Mouse (Mus musculus) MEL (cell line): Measurements from ENCODE around the gene Rnf157.

Experiments used
- CHD1 ChIP-seq: IDR thresholded peaks from 2 replicates; pipeline ENCODE4 v1.6.1; 2012; ENCODE audit warnings: low read depth, mild to moderate bottlenecking, inconsistent platforms, low read length, improper control_type of control experiment
- CTCF ChIP-seq, 3 experiments: IDR thresholded peaks in 2 of 3; conservative IDR thresholded peaks in 1 of 3; 2 replicates each; pipeline ENCODE4 v1.5.1; 2011 to 2012; ENCODE audit warnings: low read length in 3 of 3, low read depth in 2 of 3, mild to moderate bottlenecking in 2 of 3, improper control_type of control experiment in 1 of 3, inconsistent platforms in 1 of 3, mixed read lengths in 1 of 3, moderate library complexity in 1 of 3; ENCODE audit not compliant: control insufficient read depth in 1 of 3, insufficient read depth in 1 of 3, poor library complexity in 1 of 3, severe bottlenecking in 1 of 3
- EP300 ChIP-seq, 2 experiments: IDR thresholded peaks; 2 replicates each; pipeline ENCODE4 v1.6.1; 2011; ENCODE audit warnings: improper control_type of control experiment in 2 of 2, low read length in 2 of 2, low read depth in 1 of 2, mild to moderate bottlenecking in 1 of 2
- KAT2A ChIP-seq: conservative IDR thresholded peaks from 2 replicates; pipeline ENCODE4 v1.6.1; 2012; ENCODE audit warnings: low read depth, low read length, improper control_type of control experiment, inconsistent platforms
- MXI1 ChIP-seq: IDR thresholded peaks from 2 replicates; pipeline ENCODE4 v1.6.1; 2011; ENCODE audit warnings: mild to moderate bottlenecking, low read depth, low read length, improper control_type of control experiment
- NELFE ChIP-seq: IDR thresholded peaks from 2 replicates; pipeline ENCODE4 v1.6.1; 2011; ENCODE audit warnings: low read depth, low read length, improper control_type of control experiment
- POLR2A ChIP-seq, 2 experiments: IDR thresholded peaks; 2 replicates each; pipeline ENCODE4 v1.6.1; 2011 to 2012; ENCODE audit warnings: low read length in 2 of 2, mild to moderate bottlenecking in 2 of 2, control low read depth in 1 of 2, improper control_type of control experiment in 1 of 2, low read depth in 1 of 2, moderate library complexity in 1 of 2; ENCODE audit not compliant: control insufficient read depth in 1 of 2, insufficient read depth in 1 of 2, poor library complexity in 1 of 2
- RAD21 ChIP-seq: IDR thresholded peaks from 2 replicates; pipeline ENCODE4 v1.6.1; 2011; ENCODE audit warnings: mild to moderate bottlenecking, low read depth, low read length, improper control_type of control experiment
- RCOR1 ChIP-seq: IDR thresholded peaks from 2 replicates; pipeline ENCODE4 v1.6.1; 2012; ENCODE audit warnings: low read depth, mild to moderate bottlenecking, inconsistent platforms, low read length, improper control_type of control experiment
- SIN3A ChIP-seq: IDR thresholded peaks from 2 replicates; pipeline ENCODE4 v1.6.1; 2012; ENCODE audit warnings: low read length, improper control_type of control experiment, inconsistent platforms
- TAL1 ChIP-seq: IDR thresholded peaks from 2 replicates; pipeline ENCODE4 v1.6.1; 2012; ENCODE audit warnings: mild to moderate bottlenecking, inconsistent platforms, low read length, moderate library complexity, mixed read lengths
- TBP ChIP-seq: IDR thresholded peaks from 2 replicates; pipeline ENCODE4 v1.8.0; 2011; ENCODE audit warnings: low read depth, low read length, improper control_type of control experiment
- USF1 ChIP-seq: IDR thresholded peaks from 2 replicates; pipeline ENCODE4 v1.6.1; 2014; ENCODE audit warnings: low read depth, mild to moderate bottlenecking, inconsistent platforms, low read length, improper control_type of control experiment, moderate library complexity
- ZKSCAN1 ChIP-seq: IDR thresholded peaks from 2 replicates; pipeline ENCODE4 v1.6.1; 2012; ENCODE audit warnings: low read depth, mild to moderate bottlenecking, inconsistent platforms, low read length, improper control_type of control experiment, moderate library complexity

GRCm38 (mm10) chr11:116453889-116454288 is 41.1 kb upstream of the Rnf157 start:
- TF ChIP-seq CHD1 (no peak), POLR2A (IDR thresholded peaks at IDR 0.05; ENCODE audit: control insufficient read depth in 1 of 2, insufficient read depth in 1 of 2, low read depth in 1 of 2, low read length in 2 of 2, poor library complexity in 1 of 2) (no peak), KAT2A (no peak), NELFE (no peak), CTCF (IDR thresholded peaks at IDR 0.05 in 2 of 3, conservative IDR thresholded peaks at IDR 0.05 in 1 of 3; ENCODE audit: control insufficient read depth in 1 of 3, insufficient read depth in 1 of 3, low read depth in 2 of 3, low read length in 3 of 3, poor library complexity in 1 of 3, severe bottlenecking in 1 of 3) (no peak), TBP (no peak), RCOR1 (no peak), ZKSCAN1 (no peak), SIN3A (no peak), USF1 (no peak), EP300 (IDR thresholded peaks at IDR 0.05; ENCODE audit: low read depth in 1 of 2, low read length in 2 of 2) (no peak), RAD21 (no peak), TAL1 (no peak), MXI1 (no peak)
